Mouse (Mus musculus) adrenal gland, postnatal 4 days (tissue): ENCODE data around the gene Btaf1. TPM values are rescaled to one million over a fixed set of nuclear protein-coding genes. Genes with fewer than 3 reads are reported as not detected.
A peak's percentile ranks its signal among the peaks of the same experiment; 100 is the strongest.

Source experiments
- DNase-seq, 2 experiments: peaks; one replicate each; pipeline ENCODE4 v3.0.0; 2021 to 2022; ENCODE audit warnings: low spot score in 2 of 2, mixed read lengths in 2 of 2
- long read RNA-seq, 2 experiments: library from polyadenylated mRNA; stranded (forward); transcript quantifications; one replicate each; pipeline ENCODE4 v2.0.0; 2021
- total RNA-seq, 2 experiments: library from RNA; stranded (reverse); gene quantifications; 2 replicates each; pipeline ENCODE4 v1.2.3; 2021

Btaf1 gene
- 10 to 100 TPM; 18.4 to 20.1 TPM for total RNA-seq
- long read RNA-seq, experiment 1, partial matches to known transcripts = 1 of 2 reads
- long read RNA-seq, experiment 1, other reads (novel, unspliced or antisense) = 1 of 2 reads
- long read RNA-seq, experiment 2, full-length matches to known transcripts = 1 of 9 reads
- long read RNA-seq, experiment 2, partial matches to known transcripts = 7 of 9 reads
- long read RNA-seq, experiment 2, other reads (novel, unspliced or antisense) = 1 of 9 reads

DNA sequence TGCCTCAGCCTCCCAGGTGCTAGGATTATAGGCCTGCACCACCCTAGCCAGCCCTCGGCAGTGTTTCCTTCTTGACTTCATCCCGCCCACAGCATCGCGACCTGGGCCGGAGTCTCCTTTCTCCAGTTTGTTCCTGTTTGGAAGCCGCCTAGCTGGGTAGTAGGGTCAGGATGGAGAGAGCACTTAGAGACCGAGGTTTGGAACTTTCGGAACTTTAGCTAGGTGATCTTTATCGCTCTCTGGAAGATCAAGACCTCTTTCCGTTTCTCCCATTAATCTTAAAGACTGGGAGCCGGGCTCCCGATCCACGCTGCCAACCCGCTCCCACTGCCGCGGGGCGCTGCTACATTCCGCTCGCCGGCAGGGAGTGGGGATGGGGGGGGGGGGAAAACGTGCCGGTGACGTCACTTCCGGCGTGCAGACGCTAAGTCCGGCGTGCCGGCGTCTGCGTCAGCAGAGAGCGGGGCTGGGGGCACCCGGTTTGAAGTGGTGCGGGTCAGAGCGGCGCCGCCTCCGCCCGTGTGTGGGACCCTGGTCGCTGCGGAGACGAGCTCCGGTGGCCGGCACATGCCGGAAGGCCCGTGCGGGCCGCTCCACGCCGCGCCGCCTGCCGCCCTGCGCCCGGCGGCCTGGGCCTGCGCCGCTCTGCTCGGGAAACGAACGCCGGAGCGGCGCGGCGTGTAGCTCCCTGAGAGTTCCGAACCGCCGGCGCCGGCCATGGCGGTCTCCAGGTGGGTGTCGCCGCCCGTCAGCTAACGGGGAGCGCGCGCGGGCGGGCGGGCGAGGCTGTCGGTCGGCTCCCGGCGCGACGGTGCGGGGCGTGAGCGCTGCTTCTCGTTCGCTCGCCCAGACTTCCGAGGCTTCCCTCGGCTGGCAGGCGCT, at the start of gene Btaf1:
Btaf1 (plus strand) TSS at position 409 of the 882 bp plus-strand sequence.
- peak; percentile 50 to 60 for DNase-seq

DNA sequence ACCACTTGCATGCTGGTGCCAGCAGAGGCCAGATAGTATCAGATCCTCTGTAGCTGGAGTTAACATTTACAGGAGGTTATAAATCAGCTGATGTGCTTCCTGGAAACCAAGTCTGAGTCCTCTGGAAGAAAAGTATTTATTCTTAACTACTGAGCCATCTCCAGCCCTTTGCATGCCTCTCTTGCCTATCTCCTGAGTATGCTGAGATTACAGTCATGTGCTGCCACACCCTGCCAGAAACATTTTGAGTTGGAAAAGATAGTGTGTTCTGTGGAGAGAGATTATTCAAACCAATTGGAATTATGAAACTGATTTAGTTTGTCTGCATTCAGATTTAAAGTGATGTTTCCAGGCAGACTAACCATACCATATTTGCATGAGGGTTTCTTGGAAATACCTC, 48.5 kb upstream of the Btaf1 start:
- DNase-seq = no peak

DNA sequence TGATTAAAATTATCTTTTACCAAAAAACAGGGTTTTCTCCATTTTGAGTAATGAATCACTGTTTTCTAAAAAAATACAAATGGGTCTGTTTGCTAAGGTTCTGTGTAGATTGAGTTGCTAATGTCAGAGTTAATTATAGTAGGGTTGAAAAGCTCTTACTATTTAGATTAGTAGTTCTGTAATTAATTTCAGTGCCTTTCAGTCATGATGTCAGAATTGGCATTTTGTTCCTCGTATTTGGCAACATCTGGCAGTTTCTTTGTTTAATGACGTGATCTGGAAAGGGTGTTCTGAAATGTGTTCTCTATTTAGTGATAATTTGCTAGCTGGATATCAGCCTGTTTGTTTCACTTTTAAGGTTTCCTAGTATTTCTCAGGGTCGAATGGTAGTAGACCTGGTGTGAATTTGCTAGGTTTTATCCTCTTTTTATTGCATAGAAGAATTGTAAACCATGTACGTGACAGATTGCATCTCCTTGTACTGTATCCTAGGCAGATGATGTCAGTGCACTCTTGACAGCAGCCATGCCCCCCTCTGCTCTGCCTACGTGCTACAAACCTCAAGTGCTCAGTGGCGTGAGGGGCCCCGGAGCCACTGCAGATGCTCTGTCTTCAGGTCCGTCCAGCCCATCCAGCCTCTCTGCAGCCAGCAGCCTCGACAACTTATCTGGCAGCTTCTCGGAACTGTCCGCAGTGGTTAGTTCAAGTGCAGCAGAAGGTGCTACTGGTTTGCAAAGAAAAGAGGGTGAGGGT, 47.0 kb upstream of the Btaf1 start:
- DNase-seq = no peak

DNA sequence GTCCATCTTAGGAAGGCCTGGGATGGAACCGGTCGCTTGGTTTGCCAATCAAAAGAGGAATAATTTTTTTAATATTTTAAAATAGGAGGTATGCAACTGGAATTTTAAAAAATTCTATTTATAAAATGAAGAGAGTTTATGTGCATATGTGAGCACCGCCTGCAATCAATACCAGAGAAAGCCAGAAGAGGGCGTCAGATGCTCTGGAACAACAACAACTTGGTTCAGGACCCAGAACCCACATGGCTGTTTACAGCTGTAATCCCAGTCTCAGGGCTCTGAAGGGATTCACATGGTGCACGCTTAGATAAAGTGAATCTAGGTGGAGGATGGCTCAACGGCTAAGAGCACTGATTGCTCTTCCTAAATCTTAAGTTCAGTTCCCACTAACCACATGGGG, 42.8 kb upstream of the Btaf1 start:
- DNase-seq = no peak

DNA sequence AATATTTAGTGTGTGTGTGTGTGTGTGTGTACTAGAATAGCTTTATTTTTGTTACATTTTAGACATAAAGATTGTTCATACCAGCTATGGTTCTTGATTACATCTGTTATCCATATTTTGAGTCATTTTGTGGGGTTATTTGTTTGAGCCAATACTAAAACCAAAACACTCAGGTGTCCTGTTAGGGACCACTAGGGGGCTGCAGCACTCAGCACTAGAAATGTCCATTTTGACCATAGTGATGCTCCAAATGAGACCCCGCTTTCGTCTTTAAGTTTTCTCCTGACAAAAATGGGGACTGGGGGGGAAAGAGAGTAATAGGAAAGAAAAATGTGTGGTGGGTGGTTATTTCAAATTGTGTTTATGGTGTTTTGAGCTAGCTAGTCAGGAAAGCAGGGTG, 39.6 kb upstream of the Btaf1 start:
- DNase-seq = no peak

DNA sequence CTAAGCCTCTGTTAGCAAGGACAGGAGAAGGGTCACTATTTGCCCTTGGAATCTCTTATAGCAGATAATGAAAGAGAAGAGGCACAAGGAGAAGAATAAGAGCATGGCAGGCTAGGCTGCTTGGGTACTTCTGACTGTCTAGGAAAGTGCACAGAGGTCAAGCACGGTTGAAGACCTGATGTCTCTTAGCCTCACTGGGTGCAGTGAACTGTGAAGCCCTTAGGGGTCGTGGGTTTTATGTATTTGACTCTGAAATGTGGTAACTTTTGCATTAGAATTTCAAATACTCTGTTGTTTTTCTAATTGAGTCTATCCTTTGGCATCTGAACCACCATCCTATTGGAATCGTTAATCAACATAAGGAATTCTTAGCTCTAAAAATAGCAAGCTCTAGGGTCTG, 38.2 kb upstream of the Btaf1 start:
- no peak for DNase-seq

DNA sequence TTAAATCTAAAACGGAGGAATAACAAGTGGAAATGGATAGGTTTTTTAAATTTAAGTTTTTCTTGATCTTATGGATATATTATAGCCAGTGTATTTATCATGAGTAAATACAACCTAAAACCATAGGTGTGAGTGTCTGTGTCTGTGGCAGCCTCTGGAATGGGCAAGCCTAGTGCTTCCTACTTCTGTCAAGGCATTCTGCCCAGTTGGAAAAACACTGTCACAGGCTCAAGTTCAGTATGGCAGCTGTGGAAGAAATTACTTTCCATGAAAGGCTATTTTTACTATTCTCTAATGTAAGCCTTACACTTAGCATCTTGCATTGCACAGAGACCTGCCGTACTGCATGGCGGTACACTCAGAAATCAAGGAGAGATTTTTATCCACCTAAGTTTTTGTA, 34.1 kb upstream of the Btaf1 start:
- DNase-seq = no peak

DNA sequence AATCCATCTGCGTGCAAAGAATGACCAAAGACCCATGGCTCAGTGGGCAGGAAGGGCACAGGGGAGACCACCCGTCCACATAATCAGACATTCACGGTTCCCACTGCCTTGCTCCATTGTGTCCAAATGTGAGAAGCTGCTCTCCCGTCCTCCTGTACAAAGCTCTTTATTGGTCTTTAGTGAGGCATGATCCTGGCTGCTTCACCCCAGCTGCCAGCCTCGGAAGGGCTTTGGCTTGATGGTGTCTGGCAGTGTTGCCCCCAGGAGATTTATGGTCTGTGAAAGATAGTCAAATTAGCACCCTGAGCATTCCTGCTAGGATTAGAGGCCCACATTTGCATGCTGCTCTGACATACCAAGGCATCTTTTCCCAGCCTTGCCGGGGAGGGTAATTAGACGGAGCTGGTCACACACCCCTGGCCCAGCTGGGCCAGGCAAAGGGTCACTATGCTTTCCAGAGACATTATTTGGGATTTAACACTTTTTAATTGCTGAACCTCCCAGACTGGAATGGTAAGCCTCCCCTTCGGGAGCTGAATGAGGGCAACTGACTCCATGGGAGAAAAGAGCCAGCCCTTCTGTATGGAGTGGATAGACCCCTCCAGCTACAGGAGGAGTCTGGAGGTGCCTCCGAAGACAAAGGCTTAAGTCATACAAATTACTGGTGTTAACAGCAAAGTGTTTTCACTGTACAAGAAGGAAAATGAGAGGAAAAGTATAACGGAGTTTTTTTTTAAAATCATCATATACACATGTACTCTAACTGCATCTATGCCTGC, 28.9 kb upstream of the Btaf1 start:
- no peak for DNase-seq

DNA sequence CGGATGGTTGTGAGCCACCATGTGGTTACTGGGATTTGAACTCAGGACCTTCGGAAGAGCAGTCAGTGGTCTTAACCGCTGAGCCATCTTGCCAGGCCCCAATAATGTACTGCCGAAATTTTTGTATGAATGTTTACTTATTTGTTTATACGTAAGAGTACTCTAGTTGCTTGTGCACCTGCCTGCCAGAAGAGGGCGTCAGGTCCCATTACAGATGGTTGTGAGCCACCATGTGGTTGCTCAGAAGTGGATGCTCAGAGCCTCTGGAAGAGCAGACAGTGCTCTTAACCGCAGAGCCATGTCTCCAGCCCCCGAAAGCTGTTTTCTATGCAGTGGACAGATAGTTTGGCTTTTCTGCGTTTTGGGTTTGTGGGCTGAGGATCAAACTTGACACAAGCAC, 28.1 kb upstream of the Btaf1 start:
- DNase-seq = no peak

DNA sequence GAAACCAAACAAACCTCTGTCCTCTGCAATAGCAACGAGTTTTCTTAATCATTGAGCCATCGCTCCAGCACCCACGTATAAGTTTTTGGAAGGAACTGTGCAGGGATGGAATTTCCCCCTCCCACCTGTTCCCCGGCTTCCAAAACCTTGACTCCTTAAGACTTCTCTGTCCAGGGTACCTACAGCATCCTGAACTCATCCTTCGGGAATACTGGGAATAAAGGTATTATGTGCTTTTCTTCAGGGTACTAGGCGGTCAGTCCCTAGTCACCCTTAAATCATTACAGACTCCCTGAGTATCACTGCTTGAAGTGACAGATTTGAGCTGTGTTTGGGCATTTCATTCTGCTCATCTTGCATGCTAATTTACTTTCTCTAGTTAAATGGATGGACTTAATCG, 22.5 kb upstream of the Btaf1 start:
- no peak for DNase-seq

DNA sequence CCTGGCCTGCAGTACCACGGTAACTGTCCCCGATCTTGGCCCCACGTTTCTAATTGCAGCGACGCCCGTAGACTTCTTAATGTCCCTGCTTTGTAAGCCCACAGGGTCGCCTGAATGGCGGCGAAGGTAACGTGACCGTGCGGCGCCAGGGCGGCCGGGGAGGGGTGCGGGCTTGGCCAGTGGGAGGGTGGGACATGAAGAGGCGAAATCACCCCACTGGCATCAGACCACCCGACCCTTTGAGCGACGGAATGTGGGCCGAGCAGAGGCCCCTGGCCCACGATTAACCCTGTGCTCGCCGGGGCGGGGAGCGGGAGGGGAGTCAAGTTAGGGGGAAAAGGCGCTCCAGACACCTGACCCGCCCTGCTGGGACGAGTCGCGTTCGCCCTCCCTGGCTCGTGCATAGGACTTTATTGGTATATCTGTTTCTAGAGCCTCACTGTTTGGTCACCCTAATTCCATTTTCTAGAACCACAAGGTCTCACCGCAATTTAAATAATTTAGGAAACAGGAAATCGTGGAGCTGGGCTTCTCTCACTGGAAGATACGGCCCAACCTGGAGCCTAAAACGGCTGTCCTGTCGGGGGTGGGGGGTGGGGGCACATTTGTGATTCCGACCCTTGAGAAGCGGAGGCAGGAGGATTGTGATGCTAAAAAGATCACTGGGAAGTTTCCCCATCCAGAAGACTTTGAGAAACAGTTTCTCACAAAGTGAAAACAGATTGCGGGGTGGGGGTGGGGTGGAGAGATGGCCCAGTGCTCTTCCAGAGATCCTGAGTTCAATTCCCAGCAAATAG, 21.5 kb upstream of the Btaf1 start:
- peak; percentile 22 to 27 for DNase-seq

DNA sequence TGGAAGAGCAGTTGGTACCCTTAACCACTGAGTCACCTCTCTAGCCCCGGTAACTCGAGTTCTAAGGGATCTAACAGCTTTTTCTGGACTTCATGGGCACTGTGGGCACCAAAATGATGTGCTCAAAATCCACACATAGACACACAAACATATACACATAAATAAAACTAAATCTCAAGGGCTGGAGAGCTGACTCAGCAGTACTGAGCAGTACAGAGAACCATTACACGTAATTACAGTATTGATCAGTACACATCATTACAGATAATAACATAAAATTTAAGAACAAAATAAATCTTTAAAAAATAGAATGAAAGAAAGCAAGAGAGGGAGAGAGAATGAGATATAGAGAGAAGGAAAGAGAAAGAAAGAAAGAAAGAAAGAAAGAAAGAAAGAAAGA, 16.7 kb upstream of the Btaf1 start:
- no peak for DNase-seq

DNA sequence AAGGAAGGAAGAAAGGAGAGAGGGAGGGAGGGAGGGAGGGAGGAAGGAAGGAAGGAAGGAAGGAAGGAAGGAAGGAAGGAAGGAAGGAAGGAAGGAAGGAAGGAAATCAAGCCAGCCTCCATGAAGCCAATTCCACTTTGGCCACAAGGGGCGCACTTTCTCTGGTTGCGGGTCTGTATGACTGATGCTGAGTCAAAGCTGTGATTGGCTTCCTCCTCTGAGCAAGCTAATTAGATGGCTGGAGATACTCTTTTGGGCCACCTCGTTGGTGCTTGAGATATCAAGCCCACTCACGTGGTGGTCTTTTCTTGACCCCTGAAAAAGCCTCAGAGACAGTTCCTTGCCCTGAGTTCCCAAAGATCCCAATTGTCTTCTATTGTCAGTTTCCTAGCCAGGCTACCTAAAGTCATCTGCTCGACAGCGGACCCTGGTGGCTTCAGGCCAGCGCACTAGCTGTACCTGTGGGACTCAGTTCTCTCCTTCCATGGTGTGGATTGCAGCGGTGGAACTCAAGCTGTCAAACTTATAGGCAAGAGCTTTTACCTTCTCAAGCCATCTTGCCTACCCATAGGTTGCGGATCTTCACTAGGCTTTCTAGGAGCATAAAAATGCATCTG, 16.1 kb upstream of the Btaf1 start:
- peak in 1 of 2 experiments; percentile 37 for DNase-seq

DNA sequence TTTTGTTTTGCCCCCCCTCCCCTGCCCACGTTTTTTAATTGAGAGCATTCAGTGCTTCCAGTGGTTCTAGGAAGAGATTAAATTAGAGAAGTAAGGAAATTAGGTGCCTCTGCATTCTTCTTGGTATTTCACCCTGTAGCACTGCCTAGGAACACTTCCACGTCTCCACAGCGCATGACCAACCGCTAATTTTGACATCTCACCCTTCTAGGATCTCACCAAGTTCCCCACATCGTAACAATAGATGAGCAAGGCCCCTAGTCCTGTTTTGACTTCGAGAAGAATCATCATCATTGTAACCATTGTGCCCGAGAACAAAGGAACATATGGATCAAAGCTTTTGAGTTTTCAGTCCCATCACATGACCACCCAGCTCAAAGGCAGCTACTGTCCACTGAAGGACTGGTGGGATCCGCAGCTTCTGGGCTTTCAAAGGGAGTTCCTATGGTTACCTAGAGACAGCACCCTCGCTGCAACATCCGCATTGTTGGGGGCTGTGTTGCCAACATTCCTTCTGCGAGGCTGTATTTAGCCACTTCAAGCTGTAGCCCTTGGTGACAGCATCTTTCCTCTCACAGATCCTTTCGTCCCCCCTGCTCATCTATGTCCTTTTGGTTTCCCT, 15.3 kb upstream of the Btaf1 start:
- DNase-seq = no peak

DNA sequence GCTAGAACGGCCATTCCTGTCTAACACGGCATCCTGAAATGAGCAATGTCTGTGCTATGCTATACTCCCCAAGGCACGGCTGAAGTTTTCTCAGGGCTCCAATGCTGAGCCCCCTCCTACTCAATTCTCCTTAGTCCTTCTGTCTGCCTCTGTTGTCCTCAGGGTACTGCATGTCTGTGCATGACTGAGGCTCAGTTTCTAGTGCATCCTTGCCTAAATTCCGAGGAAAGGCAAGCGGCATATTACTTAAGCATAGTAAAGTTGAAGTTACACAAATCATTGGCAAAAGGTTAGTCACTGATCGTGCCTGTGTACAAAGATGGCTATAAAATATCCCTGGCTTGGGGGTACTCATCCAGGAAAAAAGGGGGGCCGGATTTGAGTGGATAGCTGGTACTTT, 12.8 kb upstream of the Btaf1 start:
- no peak for DNase-seq

DNA sequence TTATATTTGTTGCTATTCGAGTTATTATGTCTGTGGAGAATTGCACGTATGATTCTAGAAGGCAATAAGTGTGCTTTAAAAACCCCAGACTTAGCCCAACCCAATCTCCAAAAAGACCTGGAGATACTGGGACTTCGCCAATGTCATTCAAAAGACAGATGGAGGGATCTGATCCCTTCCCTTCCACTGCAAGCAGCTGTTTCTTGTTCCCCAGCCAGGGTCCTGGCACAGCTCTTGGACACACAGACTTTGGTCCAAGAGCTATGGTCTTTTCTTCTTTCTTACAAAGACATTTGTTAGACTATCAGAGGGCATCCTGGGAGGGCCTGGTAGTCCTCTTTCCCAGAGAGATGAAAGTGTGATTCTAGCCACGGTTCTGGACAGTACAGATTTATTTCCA, 9.7 kb upstream of the Btaf1 start:
- DNase-seq = no peak

DNA sequence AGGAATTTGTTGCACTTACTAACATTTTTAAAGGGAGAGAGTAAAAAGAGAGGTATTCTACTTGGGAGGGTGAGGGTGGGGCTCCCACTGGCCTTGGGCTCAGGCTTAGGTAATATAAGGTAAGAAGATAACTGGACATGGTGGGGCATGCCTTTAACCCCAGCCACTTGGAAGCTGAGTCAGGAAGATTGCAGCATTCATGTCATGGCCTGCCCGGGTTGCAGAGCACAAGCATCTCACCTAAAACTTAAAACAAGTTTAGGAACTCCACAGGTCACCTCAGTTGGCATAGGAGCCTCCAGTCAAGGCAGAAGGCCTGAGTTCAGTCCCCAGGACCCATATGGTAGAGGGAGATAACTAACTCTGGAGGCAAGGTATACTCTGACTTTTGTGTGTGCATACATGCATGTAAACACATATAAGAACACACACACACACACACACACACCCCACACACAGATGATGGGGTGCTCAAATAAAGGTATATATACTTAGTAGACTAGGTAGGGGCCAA, 8.9 kb upstream of the Btaf1 start:
- DNase-seq = no peak

DNA sequence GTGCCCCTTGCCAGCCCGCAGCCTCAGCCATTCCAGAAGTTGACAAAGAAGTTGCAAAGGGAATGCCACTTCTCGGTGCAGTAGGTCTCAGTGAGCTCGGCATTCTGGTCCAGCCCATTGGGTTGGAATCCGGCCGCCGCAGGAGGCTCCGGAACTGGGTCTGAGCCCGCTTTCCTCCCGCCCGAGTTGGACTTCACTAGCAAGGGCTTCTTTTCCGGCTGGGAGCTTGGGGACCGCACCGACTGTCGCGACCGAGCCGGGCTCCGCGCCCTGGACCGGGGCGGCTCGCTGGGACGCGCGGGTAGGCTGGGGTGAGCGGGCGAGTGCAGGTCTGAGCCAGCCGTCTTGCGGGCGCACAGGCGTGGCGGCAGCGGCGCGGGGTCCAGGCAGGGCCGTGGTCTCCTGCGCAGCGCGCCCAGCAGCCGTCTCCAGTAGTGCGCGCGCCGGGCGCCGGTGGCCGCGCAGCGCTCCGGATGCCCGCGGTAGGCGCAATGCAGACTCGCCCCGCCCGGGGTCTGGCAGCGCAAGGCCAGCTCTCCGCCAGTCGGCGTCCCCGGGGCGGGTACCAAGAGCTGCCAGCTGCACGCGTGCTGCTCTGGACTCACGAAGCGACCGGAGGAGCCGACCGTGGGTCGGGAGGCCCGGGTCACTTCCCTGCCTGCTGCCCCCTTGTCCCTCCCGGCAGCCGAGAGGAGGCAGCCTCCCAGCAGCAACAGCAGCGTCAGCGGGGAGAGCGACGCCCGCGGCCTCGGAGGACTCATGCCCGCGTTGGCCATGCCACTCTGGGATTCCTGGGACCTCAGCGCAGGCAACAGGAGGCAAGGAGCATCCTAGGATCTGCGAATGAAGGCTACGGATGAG, 7.2 kb upstream of the Btaf1 start:
- DNase-seq = peak; percentile 50 to 72
